Mouse (Mus musculus) hindbrain, postnatal 0 days (tissue): ENCODE data around the gene Aim2. TPM values are rescaled to one million over a fixed set of nuclear protein-coding genes. Genes with fewer than 3 reads are reported as not detected.

ENCODE experiments used
- ATAC-seq: fragments of 200-750 bp; cut with Nextera tagmentation; 2 replicates; pipeline ENCODE4 v1.8.0; 2017; ENCODE audit warnings: mild to moderate bottlenecking, moderate TSS enrichment, moderate library complexity
- DNase-seq: peaks from one replicate; pipeline ENCODE4 v3.0.0-alpha.2; 2015; ENCODE audit warnings: low spot score
- H3K27ac ChIP-seq: fragments of 300-500 bp; sonication (generic); 2 replicates; pipeline ENCODE4 v1.5.1; 2014; ENCODE audit warnings: mild to moderate bottlenecking
- H3K27me3 ChIP-seq: fragments of 300-500 bp; sonication (generic); 2 replicates; pipeline ENCODE4 v1.6.1; 2014; ENCODE audit warnings: low read length, mixed read lengths; ENCODE audit not compliant: insufficient read depth
- H3K36me3 ChIP-seq: fragments of 300-500 bp; sonication (generic); 2 replicates; pipeline ENCODE4 v1.6.1; 2014; ENCODE audit warnings: low read length, mixed read lengths; ENCODE audit not compliant: insufficient read depth
- H3K4me1 ChIP-seq: fragments of 300-500 bp; sonication (generic); 2 replicates; pipeline ENCODE4 v1.6.1; 2014; ENCODE audit warnings: antibody characterized with exemption, low read length, mixed read lengths; ENCODE audit not compliant: insufficient read depth
- H3K4me2 ChIP-seq: fragments of 300-500 bp; sonication (generic); 2 replicates; pipeline ENCODE4 v1.6.1; 2014; ENCODE audit warnings: low read depth, mild to moderate bottlenecking, low read length, moderate library complexity, mixed read lengths
- H3K4me3 ChIP-seq: fragments of 300-500 bp; sonication (generic); 2 replicates; pipeline ENCODE4 v1.5.1; 2014; ENCODE audit warnings: low read length
- H3K9ac ChIP-seq: fragments of 300-500 bp; sonication (generic); replicated peaks from 2 replicates; pipeline ENCODE4 v1.6.1; 2014; ENCODE audit warnings: mild to moderate bottlenecking, low read length, moderate library complexity, mixed read lengths
- H3K9me3 ChIP-seq: fragments of 300-500 bp; sonication (generic); 2 replicates; pipeline ENCODE4 v1.6.1; 2016; ENCODE audit warnings: low read length, mixed read lengths
- CTCF ChIP-seq: IDR thresholded peaks from 2 replicates; pipeline ENCODE4 v1.5.1; 2016; ENCODE audit warnings: antibody characterized with exemption, control low read depth, low read depth
- WGBS: fragments of 180-500 bp; shearing (Covaris S2); extraction: QIAGEN DNeasy Blood & Tissue Kit; methylation state at CpG from one replicate; pipeline ENCODE4 v1.1.7; 2014; 5-methylcytosine and 5-hydroxymethylcytosine counted together
- polyA plus RNA-seq: library from polyadenylated mRNA; unstranded; fragments of >200 nt; fragmentation: Nextera tagmentation; extraction: Ambion mirVana; gene quantifications from 2 replicates; pipeline ENCODE4 v1.2.1, GENCODE M21; 2015
- total RNA-seq: library from RNA; depleted of rRNA; stranded (reverse); fragments of >200 nt; gene quantifications from 2 replicates; pipeline ENCODE4 v1.2.3, GENCODE M21; 2014

The Aim2 gene
- total and polyA plus RNA-seq, 2 experiments from 2014 or later: 1.4 to 19.1 TPM

- Histone ChIP-seq H3K27ac (no peak overlapping the region), H3K4me3 (no peak overlapping the region), H3K9me3 (no peaks in the 10 kb centered on the region), H3K4me2 (no peak overlapping the region), H3K27me3 (no peaks in the 10 kb centered on the region), H3K9ac (no peak overlapping the region), H3K4me1 (no peaks in the 10 kb centered on the region), H3K36me3 (peaks cover 17% of the 10 kb centered on the region; the same call in 1 of the 2 replicates)
- 91% methylated on average over 4 of the region's 4 CpGs for WGBS
- DNase-seq (no peak), ATAC-seq (no peak)
- TF ChIP-seq CTCF: no peak
Observed at GRCm38 (mm10) chr1:173345112-173345511, 5.6 kb upstream of the Aim2 start.

GRCm38 (mm10) chr1:173348527-173348926 is 2.2 kb upstream of the Aim2 start:
- H3K4me1 ChIP-seq: no peaks in the 10 kb centered on the region
- ATAC-seq: no peak
- TF ChIP-seq CTCF: no peak
- WGBS: 13% methylated on average over 1 of the region's 1 CpGs
- H3K36me3 ChIP-seq: peaks cover 11% of the 10 kb centered on the region; the same call in 1 of the 2 replicates
- no peak overlapping the region for H3K9ac ChIP-seq
- H3K27ac ChIP-seq: no peak overlapping the region
- no peaks in the 10 kb centered on the region for H3K27me3 ChIP-seq
- no peak overlapping the region for H3K4me3 ChIP-seq
- no peak overlapping the region for H3K4me2 ChIP-seq
- H3K9me3 ChIP-seq: no peaks in the 10 kb centered on the region
- no peak for DNase-seq

GRCm38 (mm10) chr1:173349192-173349591 is 1.5 kb upstream of the Aim2 start:
- WGBS: 66% methylated on average over 5 of the region's 5 CpGs
- no peak for ATAC-seq
- Histone ChIP-seq H3K4me3 (no peak overlapping the region), H3K27ac (no peak overlapping the region), H3K9ac (no peak overlapping the region), H3K4me1 (no peaks in the 10 kb centered on the region), H3K27me3 (no peaks in the 10 kb centered on the region), H3K4me2 (no peak overlapping the region), H3K9me3 (no peaks in the 10 kb centered on the region), H3K36me3 (peaks cover 5% of the 10 kb centered on the region; the same call in 1 of the 2 replicates)
- DNase-seq: no peak
- no peak for TF ChIP-seq CTCF

- peak overlapping the region; percentile 41; the same call in 1 of the 2 replicates for H3K27ac ChIP-seq
- TF ChIP-seq CTCF: no peak
- no peaks in the 10 kb centered on the region for H3K9me3 ChIP-seq
- DNase-seq: peak; percentile 73
- H3K27me3 ChIP-seq: no peaks in the 10 kb centered on the region
- whole genome bisulfite sequencing: 4% methylated on average over 6 of the region's 6 CpGs
- no peaks in the 10 kb centered on the region for H3K4me1 ChIP-seq
- 0 out of 2 replicates have a peak overlapping the region, but pooled peaks have one; percentile 24 for H3K9ac ChIP-seq
- peaks cover 1% of the 10 kb centered on the region; the same call in 1 of the 2 replicates for H3K36me3 ChIP-seq
- H3K4me2 ChIP-seq: peak overlapping the region; percentile 42
- H3K4me3 ChIP-seq: peak overlapping the region; percentile 13
- peak; percentile 87 for ATAC-seq
Observed at GRCm38 (mm10) chr1:173349946-173350345, 733 bp upstream of the Aim2 start.

GRCm38 (mm10) chr1:173355107-173355846 is 4.6 kb downstream of the Aim2 start:
- Histone ChIP-seq H3K4me2 (no peak overlapping the region), H3K4me3 (no peak overlapping the region), H3K9me3 (no peaks in the 10 kb centered on the region), H3K27me3 (no peaks in the 10 kb centered on the region), H3K4me1 (peaks cover 2% of the 10 kb centered on the region; the same call in 1 of the 2 replicates), H3K36me3 (no peaks in the 10 kb centered on the region), H3K27ac (no peak overlapping the region), H3K9ac (no peak overlapping the region)
- ATAC-seq (no peak), DNase-seq (no peak)
- WGBS: 78% methylated on average over 7 of the region's 7 CpGs
- TF ChIP-seq CTCF: no peak

GRCm38 (mm10) chr1:173356699-173357098 is 6.0 kb downstream of the Aim2 start:
- DNase-seq: peak; percentile 67
- no peak overlapping the region for H3K4me2 ChIP-seq
- TF ChIP-seq CTCF: peak; percentile 57
- ATAC-seq: no peak
- H3K9ac ChIP-seq: no peak overlapping the region
- no peak overlapping the region for H3K27ac ChIP-seq
- H3K4me1 ChIP-seq: peaks cover 2% of the 10 kb centered on the region; the same call in 1 of the 2 replicates
- WGBS: 91% methylated on average over 2 of the region's 2 CpGs
- H3K9me3 ChIP-seq: no peaks in the 10 kb centered on the region
- H3K27me3 ChIP-seq: no peaks in the 10 kb centered on the region
- no peaks in the 10 kb centered on the region for H3K36me3 ChIP-seq
- no peak overlapping the region for H3K4me3 ChIP-seq

- H3K4me1 ChIP-seq: peaks cover 2% of the 10 kb centered on the region; the same call in 1 of the 2 replicates
- TF ChIP-seq CTCF: no peak
- no peak overlapping the region for H3K9ac ChIP-seq
- ATAC-seq (no peak), DNase-seq (no peak)
- 33% methylated on average over 4 of the region's 4 CpGs for WGBS
- no peaks in the 10 kb centered on the region for H3K9me3 ChIP-seq
- H3K4me2 ChIP-seq: no peak overlapping the region
- no peak overlapping the region for H3K27ac ChIP-seq
- no peak overlapping the region for H3K4me3 ChIP-seq
- no peaks in the 10 kb centered on the region for H3K36me3 ChIP-seq
- no peaks in the 10 kb centered on the region for H3K27me3 ChIP-seq
Observed at GRCm38 (mm10) chr1:173357799-173358198, 7.1 kb downstream of the Aim2 start.
